ENCODE assay signal across 14 mouse cellular contexts in genomic region chr9:54843887-54844286, GRCm38 (mm10). TPM values are rescaled to one million over a fixed set of nuclear protein-coding genes. Genes with fewer than 3 reads are reported as not detected.
DNase-seq lines count a peak whose midpoint lies in the region; ATAC-seq and TF ChIP-seq lines count a peak whose summit lies in the region.
"Had no signal": no experiment of that assay in that cellular context is flagged by ENCODE, and none has a peak within 500 bp of the region (broad histone marks: within the 10 kb centered on the region; RNA-seq: fewer than 3 reads in every experiment).

No protein-coding gene starts in this region.

- H3K4me3 ChIP-seq in megakaryocyte, embryonic 14.5 days (replicated peaks): peak overlapping the region; percentile 9
- H3K4me3 ChIP-seq in lung, embryonic 14.5 days (ENCODE audit: low read depth, low read length): no peak overlapping the region
- H3K4me3 ChIP-seq: layer of hippocampus, adult 2 months; limb, embryonic 13.5 days; midbrain, embryonic 12.5 days had no signal

- no peak overlapping the region for H3K9ac ChIP-seq in lung, embryonic 14.5 days
- H3K9ac ChIP-seq: limb, embryonic 13.5 days; midbrain, embryonic 12.5 days had no signal

- peak; percentile 8 for DNase-seq in lung, embryonic 14.5 days
- DNase-seq in yolk sac, embryonic 10.5 days (ENCODE audit: low spot score): peak; percentile 13
- DNase-seq in spleen, postnatal 4 days (ENCODE audit: low spot score in 2 of 2): no peak
- DNase-seq in cerebellum, adult 9-11 months: no peak
- DNase-seq in right cerebral cortex, postnatal 10 days (ENCODE audit: low spot score in 2 of 2): no peak
- DNase-seq: adrenal gland, adult 8-10 months; cerebellum, adult 2 months; heart, postnatal 10 days had no signal

- H3K4me1 ChIP-seq in megakaryocyte, embryonic 14.5 days: peaks cover 10% of the 10 kb centered on the region
- H3K4me1 ChIP-seq in lung, embryonic 14.5 days (ENCODE audit: insufficient read depth): no peaks in the 10 kb centered on the region
- H3K4me1 ChIP-seq: midbrain, embryonic 12.5 days had no signal

- H3K36me3 ChIP-seq in megakaryocyte, embryonic 14.5 days (replicated peaks; ENCODE audit: low read length): no peaks in the 10 kb centered on the region
- H3K36me3 ChIP-seq in lung, embryonic 14.5 days (ENCODE audit: insufficient read depth): no peaks in the 10 kb centered on the region
- H3K36me3 ChIP-seq: limb, embryonic 13.5 days; midbrain, embryonic 12.5 days had no signal

- TF ChIP-seq CTCF in lung, embryonic 14.5 days (IDR thresholded peaks at IDR 0.05; ENCODE audit: low read depth): no peak

- no peak overlapping the region for H3K4me2 ChIP-seq in lung, embryonic 14.5 days
- H3K4me2 ChIP-seq: limb, embryonic 13.5 days; midbrain, embryonic 12.5 days had no signal

- H3K9me3 ChIP-seq in megakaryocyte, embryonic 14.5 days: no peaks in the 10 kb centered on the region
- no peaks in the 10 kb centered on the region for H3K9me3 ChIP-seq in lung, embryonic 14.5 days (ENCODE audit: low read depth, low read length)
- H3K9me3 ChIP-seq: limb, embryonic 13.5 days; midbrain, embryonic 12.5 days had no signal

- H3K27me3 ChIP-seq in megakaryocyte, embryonic 14.5 days (replicated peaks): peaks cover 3% of the 10 kb centered on the region
- H3K27me3 ChIP-seq in lung, embryonic 14.5 days (ENCODE audit: insufficient read depth, low read length): no peaks in the 10 kb centered on the region
- H3K27me3 ChIP-seq: limb, embryonic 13.5 days; midbrain, embryonic 12.5 days had no signal

- no peak for ATAC-seq in megakaryocyte, adult 5-6 weeks (ENCODE audit: poor library complexity, severe bottlenecking)
- ATAC-seq in inflammation-experienced regulatory T-cells, adult 6 months: peak; percentile 43
- no peak for ATAC-seq in lung, embryonic 14.5 days (ENCODE audit: insufficient read depth)

- WGBS in lung, embryonic 14.5 days: 55% methylated on average over 6 of the region's 6 CpGs

- H3K27ac ChIP-seq in lung, embryonic 14.5 days (ENCODE audit: low read depth): no peak overlapping the region
- H3K27ac ChIP-seq: layer of hippocampus, adult 2 months; limb, embryonic 13.5 days; midbrain, embryonic 12.5 days had no signal

RNA-seq across cellular contexts. Expression of gene Ireb2, which starts 19.7 kb away (rescaled TPM):
- 0.36 TPM in 1 of 2 replicates, not detected in the other for polyA plus RNA-seq in megakaryocyte, embryonic 14.5 days (2012; ENCODE audit: insufficient read depth, low replicate concordance)
- total RNA-seq in megakaryocyte, adult 5-6 weeks (2015): 44.2 and 47.9 TPM in 2 replicates
- total RNA-seq in megakaryocyte, adult 5-6 weeks (2017): 37.6 and 41.2 TPM in 2 replicates
- 10 to 100 TPM; 22.2 to 24.6 (median 23.8) TPM for polyA plus RNA-seq in inflammation-experienced regulatory T-cells, adult 6 months (2017; shearing (Covaris generic))
- polyA plus RNA-seq in lung, embryonic 14.5 days (2014; fragmentation: Nextera tagmentation; extraction: Ambion mirVana): 44.3 and 45.9 TPM in 2 replicates

Comparison
In these comparisons a context has a peak if more than half of its experiments do, and no peak if none do; other contexts are left out.
1. DNase-seq: peak in lung, embryonic 14.5 days (single experiment) and yolk sac, embryonic 10.5 days (single experiment); none in spleen, postnatal 4 days (0 of 2), cerebellum, adult 9-11 months (single experiment) and right cerebral cortex, postnatal 10 days (0 of 2).
2. RNA of gene Ireb2, which starts 19.7 kb away (polyA plus RNA-seq): 44.3 to 45.9 TPM in lung, embryonic 14.5 days and 22.2 to 24.6 TPM in inflammation-experienced regulatory T-cells, adult 6 months; 0.36 TPM in megakaryocyte, embryonic 14.5 days; every median in the first group is over 10 times any median in the second.